Mouse (Mus musculus) liver, adult 2 months (tissue): ENCODE measurements around the gene Dmrt1.

Experiments
- CTCF ChIP-seq: fragments of 200-500 bp; IDR thresholded peaks from 2 replicates; pipeline ENCODE4 v1.5.1; 2011; ENCODE audit warnings: low read depth, low read length, control low read depth
- POLR2A ChIP-seq: fragments of 200-500 bp; IDR thresholded peaks from 2 replicates; pipeline ENCODE4 v1.6.1; 2011; ENCODE audit warnings: low read length, control low read depth; ENCODE audit not compliant: insufficient read depth; ENCODE audit errors: extremely low read depth

GRCm38 (mm10) chr19:25504878-25505277, 540 bp upstream of the Dmrt1 start:
- TF ChIP-seq POLR2A (no peak), CTCF (no peak)
